Mouse (Mus musculus): ENCODE measurements around the gene Slc44a3.

DNA sequence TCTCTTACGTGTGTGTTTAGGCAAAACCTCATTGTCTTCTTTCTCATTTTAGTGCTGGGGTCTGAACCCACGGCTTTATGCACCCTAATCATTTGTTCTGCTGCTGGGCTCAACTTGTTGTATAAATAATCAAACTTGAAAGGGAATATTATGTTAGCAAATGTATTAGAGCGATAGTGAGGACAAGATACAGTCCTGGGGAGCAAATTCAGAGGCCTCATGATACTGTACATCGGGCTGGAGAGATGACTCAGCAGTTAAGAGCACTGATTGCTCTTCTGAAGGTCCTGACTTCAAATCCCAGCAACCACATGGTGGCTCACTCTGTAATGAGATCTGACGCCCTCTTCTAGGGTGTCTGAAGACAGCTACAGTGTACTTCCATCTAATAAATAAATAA, 8.4 kb upstream of the Slc44a3 start:
- TF ChIP-seq POLR2A (IDR thresholded peaks at IDR 0.05; ENCODE audit: low read depth, low read length) (no peak), CTCF (IDR thresholded peaks at IDR 0.05; ENCODE audit: extremely low read depth, insufficient read length, insufficient replicate concordance, low read depth, low read length) (no peak)

Data from small intestine, adult 2 months (tissue).